Mouse (Mus musculus) thymus, adult 2 months (tissue): ENCODE results near the gene Myrip. TPM values are rescaled to one million over a fixed set of nuclear protein-coding genes. Genes with fewer than 3 reads are reported as not detected.
A peak's percentile ranks its signal among the peaks of the same experiment; 100 is the strongest.

Source experiments
- DNase-seq: peaks from one replicate; pipeline ENCODE4 v3.0.0; 2021
- H3K27ac ChIP-seq: fragments of 200-500 bp; 2 replicates; pipeline ENCODE4 v1.5.1; 2012; ENCODE audit warnings: low read length, control low read depth; ENCODE audit not compliant: control insufficient read depth, insufficient read depth
- H3K27me3 ChIP-seq: fragments of 200-500 bp; 2 replicates; pipeline ENCODE4 v1.6.1; 2012; ENCODE audit warnings: mild to moderate bottlenecking, low read length, moderate library complexity, mixed read lengths; ENCODE audit not compliant: control insufficient read depth, insufficient read depth
- H3K36me3 ChIP-seq: fragments of 200-500 bp; 2 replicates; pipeline ENCODE4 v1.6.1; 2012; ENCODE audit warnings: mild to moderate bottlenecking, low read length, moderate library complexity; ENCODE audit not compliant: control insufficient read depth, insufficient read depth
- H3K4me1 ChIP-seq: fragments of 200-500 bp; replicated peaks from 2 replicates; pipeline ENCODE4 v1.6.1; 2012; ENCODE audit warnings: low read length; ENCODE audit not compliant: control insufficient read depth, insufficient read depth
- H3K4me3 ChIP-seq: fragments of 200-500 bp; 2 replicates; pipeline ENCODE4 v1.5.1; 2012; ENCODE audit warnings: mild to moderate bottlenecking, low read length, control low read depth, moderate library complexity; ENCODE audit not compliant: control insufficient read depth, insufficient read depth
- CTCF ChIP-seq: fragments of 200-500 bp; IDR thresholded peaks from 2 replicates; pipeline ENCODE4 v1.5.1; 2012; ENCODE audit warnings: mild to moderate bottlenecking, control low read depth, low read length, moderate library complexity, borderline replicate concordance; ENCODE audit not compliant: control insufficient read depth, poor library complexity, insufficient read depth; ENCODE audit errors: extremely low read depth
- POLR2A ChIP-seq: fragments of 200-500 bp; IDR thresholded peaks from 2 replicates; pipeline ENCODE4 v1.6.1; 2012; ENCODE audit warnings: mild to moderate bottlenecking, low read length, control low read depth, moderate library complexity; ENCODE audit not compliant: control insufficient read depth, poor library complexity, insufficient read depth; ENCODE audit errors: extremely low read depth
- WGBS: fragments of 180-500 bp; shearing (Covaris S2); methylation state at CpG from one replicate; pipeline ENCODE4 v1.1.7; 2018; 5-methylcytosine and 5-hydroxymethylcytosine counted together
- polyA plus RNA-seq: library from polyadenylated mRNA; depleted of rRNA; stranded (reverse); fragments of >200 nt; gene quantifications from 2 replicates; pipeline ENCODE4 v1.2.3, GENCODE M21; 2012

Myrip gene
- polyA plus RNA-seq, 1 experiment, result 1.5 TPM

DNA sequence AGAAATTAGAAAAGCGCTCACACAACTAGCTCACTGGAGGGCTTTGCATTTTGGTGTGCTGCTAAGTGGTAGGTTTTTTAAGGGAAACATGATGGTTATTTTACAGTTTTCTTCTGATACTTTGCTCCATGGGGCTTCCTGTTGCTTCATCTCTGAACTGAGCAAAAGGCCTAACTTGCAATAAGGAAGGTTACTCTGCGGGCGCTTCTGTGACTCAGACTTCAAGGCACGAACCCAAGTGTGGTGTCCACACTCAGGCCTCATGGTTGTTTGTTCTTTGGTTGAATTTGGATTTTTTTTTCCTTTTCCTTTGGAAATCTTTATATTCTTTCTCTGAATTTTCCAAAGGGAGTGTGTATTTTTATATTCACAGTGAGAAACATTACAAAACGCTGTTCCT is 114.8 kb downstream of the Myrip start:
- WGBS, result 87% methylated on average over 5 of the region's 5 CpGs

DNA sequence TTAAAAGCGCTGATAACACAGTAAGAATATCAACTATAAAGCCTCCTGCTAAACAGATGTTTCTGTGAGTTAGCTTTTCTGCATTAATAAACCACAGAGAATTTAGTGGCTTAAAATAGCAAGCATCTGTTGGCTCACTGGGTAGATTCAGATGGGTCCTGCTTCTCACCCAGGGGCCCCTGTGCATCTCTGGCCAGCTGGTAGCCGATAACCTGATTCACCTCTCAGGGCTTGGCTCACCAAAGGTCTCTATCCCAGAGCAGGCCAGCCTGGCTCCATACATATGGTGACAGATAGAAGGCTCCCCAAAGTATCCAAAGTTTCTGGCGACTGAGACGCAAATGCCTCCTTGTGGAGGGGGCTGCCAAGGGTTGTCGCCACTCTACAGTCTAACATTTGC is 115.4 kb downstream of the Myrip start:
- no peak for DNase-seq
- no peak overlapping the region for H3K27ac ChIP-seq
- no peaks in the 10 kb centered on the region for H3K36me3 ChIP-seq
- H3K4me3 ChIP-seq, result no peak overlapping the region
- no peaks in the 10 kb centered on the region for H3K27me3 ChIP-seq
- WGBS, result 81% methylated on average over 5 of the region's 5 CpGs
- H3K4me1 ChIP-seq, result no peaks in the 10 kb centered on the region
- TF ChIP-seq CTCF (no peak), POLR2A (no peak)

More for the DNA sequence above, 114.8 kb downstream of the Myrip start:
- Histone ChIP-seq H3K36me3 (no peaks in the 10 kb centered on the region), H3K4me3 (no peak overlapping the region), H3K27ac (no peak overlapping the region), H3K27me3 (no peaks in the 10 kb centered on the region), H3K4me1 (no peaks in the 10 kb centered on the region)
- no peak for TF ChIP-seq POLR2A
- no peak for TF ChIP-seq CTCF
- no peak for DNase-seq

DNA sequence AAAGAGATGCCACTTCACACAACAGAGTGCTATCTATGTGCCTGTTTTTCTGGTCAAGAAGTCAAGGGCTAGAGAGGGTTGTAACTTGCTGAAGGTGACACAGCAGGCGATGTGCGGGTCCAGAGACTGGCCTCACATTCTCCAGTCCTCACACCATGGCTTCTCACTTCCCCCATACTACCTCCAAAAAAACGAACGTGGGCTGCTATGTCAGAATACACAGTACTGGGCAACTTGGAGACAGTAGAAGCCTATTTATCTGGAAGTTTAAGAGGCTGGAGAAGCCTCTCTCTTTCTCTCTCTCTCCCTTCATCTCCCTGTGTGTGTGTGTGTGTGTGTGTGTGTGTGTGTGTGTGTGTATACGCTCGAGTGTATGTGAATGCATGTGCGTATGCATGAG is 117.3 kb downstream of the Myrip start:
- 84% methylated on average over 7 of the region's 7 CpGs for WGBS
- Histone ChIP-seq H3K4me3 (no peak overlapping the region), H3K27ac (no peak overlapping the region), H3K27me3 (no peaks in the 10 kb centered on the region), H3K36me3 (no peaks in the 10 kb centered on the region), H3K4me1 (no peaks in the 10 kb centered on the region)
- TF ChIP-seq CTCF (no peak), POLR2A (no peak)
- DNase-seq, result no peak

DNA sequence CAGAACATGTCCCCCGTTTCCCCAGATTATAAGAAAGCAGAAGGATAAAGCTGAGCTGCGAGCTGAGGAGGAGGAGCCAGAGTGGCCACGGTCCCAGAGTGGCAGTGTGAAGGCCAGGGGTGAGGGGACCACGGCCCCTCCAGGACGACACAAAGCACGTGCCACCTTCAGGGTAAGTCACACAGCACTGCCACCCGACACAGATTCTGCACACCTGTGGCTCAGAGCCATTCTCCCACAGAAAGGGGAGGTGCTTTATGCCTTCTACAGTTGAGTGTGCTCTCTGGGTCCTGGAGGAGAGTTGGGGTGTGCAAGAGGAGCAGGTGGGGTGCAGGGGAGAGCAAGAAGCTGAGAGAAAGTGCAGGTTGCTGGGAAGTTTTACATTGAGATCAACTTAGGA is 123.3 kb downstream of the Myrip start:
- 74% methylated on average over 7 of the region's 7 CpGs for WGBS
- TF ChIP-seq POLR2A, result no peak
- TF ChIP-seq CTCF, result no peak

DNA sequence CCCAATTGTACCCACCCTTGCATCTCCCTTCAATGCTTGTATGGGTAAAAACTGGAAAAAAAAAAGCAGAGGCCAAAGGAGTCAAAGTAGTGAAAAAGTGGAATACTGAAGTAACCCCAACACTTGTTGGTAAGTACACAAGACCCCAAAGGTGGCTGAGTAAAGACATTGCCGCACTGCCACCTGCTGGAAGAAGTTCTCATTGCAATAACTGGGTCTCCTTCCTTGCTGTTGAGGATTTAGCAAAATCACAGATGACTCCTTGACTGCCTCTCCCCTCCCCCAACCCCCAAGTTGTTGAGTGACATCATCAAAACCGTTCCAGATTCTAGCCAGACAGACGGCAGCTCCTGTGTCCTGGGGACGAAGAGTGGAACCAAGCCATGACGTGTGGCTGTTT is 124.5 kb downstream of the Myrip start:
- Histone ChIP-seq H3K27ac (no peak overlapping the region), H3K36me3 (no peaks in the 10 kb centered on the region), H3K27me3 (no peaks in the 10 kb centered on the region), H3K4me1 (no peaks in the 10 kb centered on the region), H3K4me3 (no peak overlapping the region)
- no peak for TF ChIP-seq CTCF
- no peak for TF ChIP-seq POLR2A
- WGBS, result 49% methylated on average over 5 of the region's 5 CpGs
- peak; percentile 71 for DNase-seq

More for the DNA sequence above, 123.3 kb downstream of the Myrip start:
- Histone ChIP-seq H3K27me3 (no peaks in the 10 kb centered on the region), H3K36me3 (no peaks in the 10 kb centered on the region), H3K4me3 (no peak overlapping the region), H3K4me1 (no peaks in the 10 kb centered on the region), H3K27ac (no peak overlapping the region)
- no peak for DNase-seq

DNA sequence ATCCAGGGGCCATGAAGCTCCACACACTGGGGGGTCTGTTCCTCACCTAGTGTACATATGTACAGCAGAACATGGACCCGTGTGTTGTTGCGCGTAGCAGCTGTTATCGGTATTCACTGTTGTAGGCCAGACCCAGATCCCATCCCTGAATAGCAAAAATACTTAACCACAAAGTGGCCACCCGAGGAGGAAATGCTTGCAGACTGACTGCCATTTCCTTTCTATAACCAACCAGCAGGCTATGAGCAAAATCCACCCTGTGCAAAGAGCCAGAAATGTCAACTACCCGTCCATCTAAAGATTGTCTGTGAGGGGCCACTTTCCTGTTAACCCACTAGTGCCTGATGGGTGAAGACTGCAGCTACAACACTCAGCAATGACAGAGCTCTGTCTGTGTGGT is 126.9 kb downstream of the Myrip start:
- no peak for DNase-seq
- no peak overlapping the region for H3K27ac ChIP-seq
- no peak overlapping the region for H3K4me3 ChIP-seq
- no peaks in the 10 kb centered on the region for H3K27me3 ChIP-seq
- H3K36me3 ChIP-seq, result no peaks in the 10 kb centered on the region
- no peaks in the 10 kb centered on the region for H3K4me1 ChIP-seq
- WGBS, result 27% methylated on average over 6 of the region's 6 CpGs
- no peak for TF ChIP-seq POLR2A
- TF ChIP-seq CTCF, result no peak

DNA sequence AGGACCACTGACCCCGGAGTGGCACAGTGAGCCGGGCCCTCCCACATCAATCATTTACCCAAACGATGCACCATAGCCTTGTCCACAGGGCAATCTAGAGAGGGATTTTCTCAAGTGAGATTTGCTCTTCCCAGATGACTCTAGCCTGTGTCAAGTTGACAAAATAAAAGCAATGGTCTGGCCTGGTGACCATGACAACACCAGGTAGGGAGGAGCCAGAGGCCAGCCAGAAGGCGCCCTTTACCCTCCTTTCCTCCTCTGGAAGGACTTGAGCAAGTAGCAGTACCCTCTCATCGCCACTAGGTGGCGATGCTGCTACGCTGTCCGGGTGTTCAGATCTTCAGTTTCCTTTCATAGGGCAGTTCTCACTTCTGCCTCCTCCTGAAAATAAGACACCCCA is 132.4 kb downstream of the Myrip start:
- TF ChIP-seq CTCF (peak; percentile 76; the same call in 1 of the 2 replicates), POLR2A (no peak)
- Histone ChIP-seq H3K4me1 (no peaks in the 10 kb centered on the region), H3K36me3 (no peaks in the 10 kb centered on the region), H3K4me3 (no peak overlapping the region), H3K27ac (no peak overlapping the region), H3K27me3 (no peaks in the 10 kb centered on the region)
- WGBS, result 35% methylated on average over 8 of the region's 8 CpGs
- DNase-seq, result peak; percentile 65
